Mouse (Mus musculus): ENCODE results near the gene Man1c1. TPM values are rescaled to one million over a fixed set of nuclear protein-coding genes. Genes with fewer than 3 reads are reported as not detected.

The Man1c1 gene
- total RNA-seq (2021), result 10 to 100 TPM; 18.5 to 24.7 TPM
- long read RNA-seq, experiment 1, full-length matches to known transcripts, result 31 of 39 reads
- long read RNA-seq, experiment 1, partial matches to known transcripts, result 3 of 39 reads
- long read RNA-seq, experiment 1, other reads (novel, unspliced or antisense), result 5 of 39 reads
- long read RNA-seq, experiment 2, full-length matches to known transcripts, result 20 of 24 reads
- long read RNA-seq, experiment 2, partial matches to known transcripts, result 1 of 24 reads
- long read RNA-seq, experiment 2, other reads (novel, unspliced or antisense), result 3 of 24 reads

GRCm38 (mm10) chr4:134703835-134704546 is at the start of gene Man1c1:
Gene Man1c1 (minus strand): TSS chr4:134704290.
- DNase-seq, result peak; percentile 100

- DNase-seq, result no peak
Observed at GRCm38 (mm10) chr4:134753516-134754261, 49.6 kb upstream of the Man1c1 start.

GRCm38 (mm10) chr4:134752911-134753426 is 48.9 kb upstream of the Man1c1 start:
- DNase-seq, result no peak

GRCm38 (mm10) chr4:134751682-134752380 is 47.7 kb upstream of the Man1c1 start:
- DNase-seq, result no peak

GRCm38 (mm10) chr4:134750825-134751224 is 46.7 kb upstream of the Man1c1 start:
- no peak for DNase-seq

- no peak for DNase-seq
Observed at GRCm38 (mm10) chr4:134750263-134750662, 46.2 kb upstream of the Man1c1 start.

GRCm38 (mm10) chr4:134749301-134750030 is 45.4 kb upstream of the Man1c1 start:
- no peak for DNase-seq

GRCm38 (mm10) chr4:134745900-134746661 is 42.0 kb upstream of the Man1c1 start:
- peak in 1 of 2 experiments; percentile 51 for DNase-seq

- no peak for DNase-seq
Observed at GRCm38 (mm10) chr4:134743881-134744633, 40.0 kb upstream of the Man1c1 start.

- no peak for DNase-seq
Observed at GRCm38 (mm10) chr4:134741949-134742348, 37.9 kb upstream of the Man1c1 start.

- DNase-seq, result no peak
Observed at GRCm38 (mm10) chr4:134740186-134740585, 36.1 kb upstream of the Man1c1 start.

- DNase-seq, result no peak
Observed at GRCm38 (mm10) chr4:134739530-134739929, 35.4 kb upstream of the Man1c1 start.

- DNase-seq, result no peak
Observed at GRCm38 (mm10) chr4:134737365-134737910, 33.3 kb upstream of the Man1c1 start.

- DNase-seq, result no peak
Observed at GRCm38 (mm10) chr4:134736147-134736546, 32.1 kb upstream of the Man1c1 start.

- DNase-seq, result peak; percentile 42 to 64
Observed at GRCm38 (mm10) chr4:134734629-134735081, 30.6 kb upstream of the Man1c1 start.

GRCm38 (mm10) chr4:134734038-134734628 is 30.0 kb upstream of the Man1c1 start:
- peak; percentile 57 to 63 for DNase-seq

- no peak for DNase-seq
Observed at GRCm38 (mm10) chr4:134733371-134733770, 29.3 kb upstream of the Man1c1 start.

- DNase-seq, result no peak
Observed at GRCm38 (mm10) chr4:134730106-134730505, 26.0 kb upstream of the Man1c1 start.

Measured in adrenal gland, postnatal 36 days (tissue).